Mouse (Mus musculus): ENCODE results near the gene Tmem184b. TPM values are rescaled to one million over a fixed set of nuclear protein-coding genes. Genes with fewer than 3 reads are reported as not detected.

Gene Tmem184b
- total RNA-seq, 2 experiments from 2014 or later: 37.0 to 43.0 TPM

- intact Hi-C loops (cut with DNase I): no loop called here
- no peak for DNase-seq
These were observed 28.6 kb upstream of the Tmem184b start for GRCm38 (mm10) chr15:79431925-79432324.

- intact Hi-C loops (cut with DNase I): no loop called here
- no peak for DNase-seq
These were observed 27.2 kb upstream of the Tmem184b start for GRCm38 (mm10) chr15:79430461-79431000.

DNA sequence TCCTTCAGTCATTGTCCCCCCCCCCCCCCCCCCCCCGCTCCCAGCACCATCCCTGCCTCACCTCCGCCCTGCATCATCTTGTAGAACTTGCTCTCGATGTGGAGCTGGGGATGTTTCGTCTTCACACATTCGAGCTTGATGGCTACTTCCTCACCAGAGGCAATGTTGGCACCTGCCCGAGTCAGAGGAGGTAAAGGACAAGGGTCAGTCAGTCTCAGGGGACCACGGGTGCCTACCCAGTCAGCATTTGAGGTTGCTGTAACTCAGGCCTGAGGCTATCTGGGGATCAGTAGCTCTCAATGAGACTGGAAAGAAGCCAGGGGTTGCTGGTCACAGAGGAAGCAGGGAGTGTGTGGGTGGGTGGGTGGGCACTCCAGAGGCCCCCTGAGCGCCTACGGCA lies 26.6 kb upstream of the Tmem184b start:
- DNase-seq: no peak
- intact Hi-C loops (cut with DNase I): loop anchor here (5.0 kb wide), 1 partner anchor 37 kb away; no protein-coding TSS in a partner anchor

DNA sequence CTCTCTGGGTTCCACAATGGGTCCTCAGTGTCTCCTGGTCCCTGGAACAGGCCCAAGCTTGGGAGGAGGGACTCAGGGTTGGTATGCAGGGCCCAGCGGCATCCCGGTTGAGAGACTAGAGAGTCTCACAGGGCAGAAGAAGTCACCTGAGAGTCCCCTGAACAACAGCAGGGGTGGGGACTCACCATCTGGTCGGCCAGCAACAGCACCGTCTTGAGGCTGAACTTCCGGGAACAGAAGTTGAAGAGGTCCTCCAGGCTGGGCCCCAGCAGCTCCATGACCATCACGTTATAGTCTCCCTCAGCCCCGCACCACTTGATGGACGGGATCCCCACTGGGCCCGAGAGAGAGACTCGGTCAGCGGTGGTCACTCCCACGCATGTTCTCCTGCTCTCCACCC lies 26.2 kb upstream of the Tmem184b start:
- intact Hi-C loops (cut with DNase I): loop anchor here (5.0 kb wide), 1 partner anchor 38 kb away; no protein-coding TSS in a partner anchor
- no peak for DNase-seq

DNA sequence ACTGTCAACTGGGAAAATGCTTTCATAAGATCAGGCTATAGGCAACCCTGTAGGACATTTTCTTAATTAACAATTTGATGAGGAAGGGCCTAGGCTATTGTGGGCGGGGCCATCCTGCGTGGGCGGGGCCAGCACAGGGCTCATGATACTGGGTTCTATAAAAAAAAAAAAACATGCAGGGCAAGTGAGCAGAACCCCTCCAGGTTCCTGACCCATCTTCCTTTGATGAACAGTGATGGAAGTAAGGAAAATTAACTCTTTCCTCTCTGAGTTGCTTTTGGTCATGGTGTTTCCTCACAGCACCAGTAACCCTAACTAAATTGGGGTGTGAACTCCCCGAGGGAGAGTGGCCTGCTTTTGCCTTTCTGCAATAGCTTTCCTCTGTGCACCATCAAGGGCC lies 25.2 kb upstream of the Tmem184b start:
- DNase-seq: no peak
- intact Hi-C loops (cut with DNase I): loop anchor here (5.0 kb wide), 1 partner anchor 39 kb away; no protein-coding TSS in a partner anchor

DNA sequence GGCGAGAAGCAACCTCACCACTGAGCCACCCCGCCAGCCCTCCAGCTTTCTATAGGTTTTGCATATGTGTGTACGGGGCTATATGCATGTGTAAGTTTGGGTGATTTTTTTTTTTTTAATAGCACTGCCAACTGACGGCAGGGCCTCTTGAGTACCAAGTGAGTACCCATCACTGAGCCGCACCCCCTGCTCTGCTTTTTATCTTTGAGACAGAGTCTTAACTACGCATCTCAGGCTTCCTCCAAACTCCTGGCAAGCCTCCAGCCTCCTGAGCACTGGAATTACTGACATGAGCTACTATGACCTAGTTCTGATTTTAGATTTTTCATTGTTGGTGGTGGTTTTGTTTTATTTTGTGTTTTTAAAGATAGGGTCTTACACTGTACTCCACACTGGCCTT lies 24.1 kb upstream of the Tmem184b start:
- intact Hi-C loops (cut with DNase I): loop anchor here (2.0 to 5.0 kb wide), 2 partner anchors 19 to 40 kb away; no protein-coding TSS in a partner anchor
- DNase-seq: no peak

GRCm38 (mm10) chr15:79425516-79425915 lies 22.1 kb upstream of the Tmem184b start:
- peak in 1 of 2 experiments; percentile 19 for DNase-seq
- intact Hi-C loops (cut with DNase I): loop anchor here (5.0 kb wide), 1 partner anchor 42 kb away; no protein-coding TSS in a partner anchor

DNA sequence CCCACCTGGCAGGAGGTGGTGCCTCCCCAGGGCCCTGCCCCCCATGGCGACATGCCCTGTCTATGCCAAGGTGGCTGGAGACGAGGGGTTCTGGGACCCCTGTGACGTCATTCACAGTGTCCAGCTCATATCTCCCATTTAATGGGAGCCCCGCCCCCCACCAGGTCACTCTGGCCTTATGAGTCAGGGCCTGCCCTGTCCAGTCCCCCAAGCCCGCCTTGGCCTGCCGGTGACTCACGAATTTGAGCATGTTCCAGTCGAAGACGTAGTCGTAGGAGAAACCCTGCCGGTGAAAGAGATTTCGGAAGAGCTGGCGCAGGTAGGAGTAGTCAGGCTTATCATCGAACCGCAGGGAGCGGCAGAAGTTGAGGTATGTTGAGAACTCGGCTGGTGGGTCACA lies 21.2 kb upstream of the Tmem184b start:
- DNase-seq: no peak
- intact Hi-C loops (cut with DNase I): loop anchor here (5.0 kb wide), 1 partner anchor 43 kb away; no protein-coding TSS in a partner anchor

- no peak for DNase-seq
- intact Hi-C loops (cut with DNase I): no loop called here
These were observed 19.4 kb upstream of the Tmem184b start for GRCm38 (mm10) chr15:79422715-79423243.

DNA sequence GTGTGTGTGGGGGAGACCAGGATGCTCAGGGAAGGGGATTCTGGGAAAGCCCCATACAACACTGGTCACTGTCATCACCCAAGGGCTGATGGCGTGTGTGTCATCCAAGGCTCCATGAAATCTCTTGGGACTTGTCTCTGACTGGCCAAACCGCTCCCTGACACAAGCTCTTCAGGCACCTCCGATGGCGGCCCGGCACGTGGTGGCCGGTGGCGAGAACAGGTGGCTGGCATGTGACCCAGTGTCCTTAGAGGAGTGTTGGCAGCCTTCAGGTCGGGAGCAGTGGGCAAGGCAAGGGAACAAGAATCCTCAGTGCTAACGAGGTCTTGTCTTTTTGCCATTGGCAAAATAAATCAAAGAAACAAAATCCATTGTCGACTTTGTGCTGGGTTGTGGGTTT lies 15.3 kb upstream of the Tmem184b start:
- no peak for DNase-seq
- intact Hi-C loops (cut with DNase I): no loop called here

DNA sequence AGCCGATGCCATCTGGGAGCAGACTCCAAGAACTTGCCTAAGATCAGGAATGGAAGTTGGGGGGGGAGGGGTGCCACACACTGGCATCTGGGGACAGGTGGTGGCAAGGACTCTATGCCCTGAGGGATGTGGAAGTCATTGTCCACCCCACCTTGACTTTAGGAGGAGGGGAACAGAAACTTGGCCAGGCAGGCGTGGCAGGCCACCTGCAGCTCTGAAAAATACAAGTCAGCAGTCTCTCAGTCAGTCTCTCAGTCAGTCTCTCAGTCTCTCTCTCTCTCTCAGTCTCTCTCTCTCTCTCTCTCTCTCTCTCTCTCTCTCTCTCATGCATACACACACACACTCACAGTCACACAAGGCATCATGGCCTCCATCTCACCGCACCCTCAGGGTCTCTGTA lies 14.9 kb upstream of the Tmem184b start:
- no peak for DNase-seq
- intact Hi-C loops (cut with DNase I): no loop called here

- intact Hi-C loops (cut with DNase I): no loop called here
- no peak for DNase-seq
These were observed 14.0 kb upstream of the Tmem184b start for GRCm38 (mm10) chr15:79417379-79417778.

DNA sequence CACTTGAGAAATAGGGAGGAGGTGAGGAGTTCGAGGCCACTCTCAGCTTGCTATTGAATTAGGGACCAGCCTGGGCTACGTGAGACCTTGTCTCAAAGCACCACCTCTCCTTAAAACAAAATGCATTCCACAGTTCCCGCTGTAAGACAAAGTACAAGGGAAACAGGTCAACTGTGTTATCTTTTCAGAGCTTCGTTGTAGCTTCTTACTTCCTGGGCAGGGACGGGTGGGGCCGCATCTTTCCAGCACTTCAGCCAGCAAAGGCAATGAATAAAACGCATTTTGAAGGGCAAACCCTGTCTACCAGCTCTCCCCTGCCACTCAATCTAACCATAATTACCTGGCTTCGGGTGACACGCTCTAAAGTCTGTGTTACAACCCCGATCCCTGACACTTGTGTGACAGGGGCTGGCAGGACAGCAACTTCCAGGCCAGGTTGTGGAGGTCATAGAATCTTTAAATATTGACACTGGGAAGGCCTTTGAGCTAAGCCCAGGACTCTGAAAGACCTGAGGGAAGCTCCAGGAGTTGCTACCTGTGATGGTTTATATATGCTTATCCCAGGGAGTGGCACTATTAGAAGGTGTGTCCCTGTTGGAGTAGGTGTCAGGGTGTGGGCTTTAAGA lies 13.2 kb upstream of the Tmem184b start:
- no peak for DNase-seq
- intact Hi-C loops (cut with DNase I): no loop called here

DNA sequence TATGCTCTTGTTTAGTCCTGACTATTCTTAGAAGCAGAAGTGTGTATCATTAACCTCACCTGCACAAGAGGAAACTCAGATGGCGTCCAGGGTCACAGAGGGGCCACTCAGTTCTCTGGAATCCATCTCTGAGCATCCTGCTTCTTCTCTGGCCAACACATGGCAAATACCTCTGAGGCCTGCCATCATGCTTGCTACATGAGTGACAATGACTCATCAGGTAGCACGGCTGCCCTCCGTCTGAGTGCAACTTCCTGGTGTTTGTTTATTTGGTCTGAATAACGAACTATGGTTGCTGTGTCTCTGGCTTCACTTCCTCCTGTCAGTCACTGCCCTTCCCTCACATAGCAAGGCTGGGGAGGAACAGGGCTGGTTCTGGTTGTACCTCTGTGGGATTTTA lies 11.1 kb upstream of the Tmem184b start:
- no peak for DNase-seq
- intact Hi-C loops (cut with DNase I): no loop called here

GRCm38 (mm10) chr15:79413802-79414201 lies 10.4 kb upstream of the Tmem184b start:
- intact Hi-C loops (cut with DNase I): no loop called here
- DNase-seq: no peak

- intact Hi-C loops (cut with DNase I): no loop called here
- DNase-seq: no peak
These were observed 9.8 kb upstream of the Tmem184b start for GRCm38 (mm10) chr15:79413201-79413600.

DNA sequence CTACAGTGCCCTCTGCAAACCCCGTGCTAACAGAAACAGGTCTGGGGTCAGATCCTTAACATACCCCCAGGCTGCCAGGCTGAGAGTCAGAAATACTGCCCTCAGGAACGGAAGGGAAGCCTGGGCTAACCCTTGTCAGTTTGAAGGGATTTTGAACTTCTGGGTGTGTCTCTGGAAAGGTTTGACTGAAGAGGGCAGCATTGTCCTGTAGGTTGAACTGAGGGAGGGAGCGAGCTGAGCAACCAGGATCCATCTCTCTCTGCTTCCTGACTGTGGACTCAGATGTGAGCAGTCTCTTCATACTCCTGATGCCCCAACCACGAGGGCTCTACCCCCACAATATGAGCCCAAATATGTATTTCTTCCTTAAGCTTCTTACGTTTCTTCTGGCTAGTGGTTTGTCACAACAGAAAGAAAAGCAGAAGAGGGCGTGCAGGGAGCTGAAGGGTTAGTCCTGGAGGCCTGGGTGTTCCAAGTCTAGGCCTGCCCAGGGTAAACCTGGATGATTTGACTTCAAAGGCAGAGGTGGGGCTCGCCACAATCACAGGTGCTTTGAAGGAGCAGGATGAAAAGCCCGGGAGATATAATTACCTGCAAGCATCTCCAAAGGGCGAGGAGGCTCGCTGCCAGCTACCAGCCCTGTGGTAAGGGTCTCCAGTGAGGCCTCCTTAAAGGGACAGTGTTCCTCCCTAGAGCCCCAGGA lies 8.1 kb upstream of the Tmem184b start:
- intact Hi-C loops (cut with DNase I): loop anchor here (2.0 kb wide), 1 partner anchor 55 kb away; no protein-coding TSS in a partner anchor
- no peak for DNase-seq

DNA sequence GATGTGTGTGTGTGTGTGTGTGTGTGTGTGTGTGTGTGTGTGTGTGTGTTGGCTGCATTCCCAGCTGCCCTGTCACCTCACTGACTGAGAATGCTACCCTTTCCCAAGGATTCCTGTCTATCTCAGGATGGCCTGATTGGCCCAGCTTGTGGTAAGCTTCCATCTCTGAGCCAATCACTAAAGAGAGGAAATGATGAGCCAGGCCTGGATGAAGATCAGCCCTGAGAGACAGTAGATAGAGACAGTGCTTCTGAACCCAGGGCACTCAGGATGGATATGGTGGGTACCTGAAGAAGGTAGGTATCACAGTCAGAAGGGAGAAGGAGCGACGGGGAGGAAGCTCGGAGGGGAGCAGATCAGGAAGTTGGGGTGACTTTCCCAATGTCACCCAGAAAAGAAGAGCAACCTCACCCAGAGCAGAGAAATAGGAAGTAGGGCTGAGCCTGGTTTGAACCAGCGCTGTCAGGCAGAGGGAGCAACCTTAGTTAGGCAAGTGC lies 5.8 kb upstream of the Tmem184b start:
- no peak for DNase-seq

DNA sequence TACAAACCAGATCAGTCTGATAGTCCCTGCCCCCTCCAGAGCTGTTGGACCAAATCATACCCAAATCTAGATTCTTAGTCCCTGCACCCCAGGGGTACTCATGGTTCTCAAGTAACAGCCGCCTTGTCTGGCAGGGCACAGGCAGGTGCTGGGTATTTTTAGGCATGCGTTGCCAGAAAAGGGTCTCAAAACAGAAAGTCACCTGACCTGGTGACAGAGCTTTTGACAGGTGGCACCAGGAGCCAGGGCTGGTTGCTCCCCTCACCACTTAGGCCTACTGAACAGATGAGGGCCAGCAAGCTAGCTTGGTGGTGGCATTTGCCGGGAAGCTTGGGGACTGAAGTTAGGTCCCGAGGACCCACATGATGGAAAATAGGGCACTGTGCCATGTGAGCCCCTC lies 3.2 kb upstream of the Tmem184b start:
- intact Hi-C loops (cut with DNase I): no loop called here
- no peak for DNase-seq

More for the DNA sequence above, 5.8 kb upstream of the Tmem184b start:
- intact Hi-C loops (cut with DNase I): loop anchor here (2.0 kb wide), 1 partner anchor 18 kb away; no protein-coding TSS in a partner anchor

DNA sequence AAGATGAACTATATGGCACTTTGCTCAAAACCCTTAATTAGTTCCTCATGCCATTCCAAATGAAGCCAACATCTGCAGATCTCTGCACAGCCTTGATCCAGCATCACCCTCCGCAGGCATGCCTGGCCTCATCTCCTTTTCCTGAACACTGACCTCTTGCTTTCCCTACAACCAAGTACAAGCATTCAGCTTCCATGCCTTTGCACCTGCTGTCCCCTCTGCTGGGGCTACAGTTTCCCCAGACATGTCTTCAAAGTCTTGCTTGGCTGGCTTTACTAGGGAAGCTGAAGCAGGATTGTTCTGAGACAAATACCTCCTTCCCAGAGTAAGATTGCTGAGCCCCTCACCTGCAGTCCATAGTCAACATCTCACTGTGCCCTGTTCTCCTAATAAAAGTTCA lies 908 bp upstream of the Tmem184b start:
- intact Hi-C loops (cut with DNase I): no loop called here

GRCm38 (mm10) chr15:79403763-79404210 lies 418 bp upstream of the Tmem184b start:
- intact Hi-C loops (cut with DNase I): loop anchor here (1.0 to 2.0 kb wide), 3 partner anchors 23 to 161 kb away; no protein-coding TSS in a partner anchor
- DNase-seq: no peak

More for the DNA sequence above, 908 bp upstream of the Tmem184b start:
- no peak for DNase-seq

All from heart, postnatal 36 days (tissue).